Mouse (Mus musculus) hindbrain, embryonic 15.5 days (tissue): ENCODE measurements around the gene Thumpd2. TPM values are rescaled to one million over a fixed set of nuclear protein-coding genes. Genes with fewer than 3 reads are reported as not detected.

Experiments used
- ATAC-seq: fragments of 200-750 bp; cut with Nextera tagmentation; 2 replicates; pipeline ENCODE4 v1.8.0; 2017; ENCODE audit warnings: low read depth, moderate number of reproducible peaks, moderate TSS enrichment; ENCODE audit not compliant: low FRiP score
- H3K27ac ChIP-seq: fragments of 300-500 bp; sonication (generic); replicated peaks from 2 replicates; pipeline ENCODE4 v1.5.1; 2015; ENCODE audit warnings: mild to moderate bottlenecking, inconsistent platforms
- H3K27me3 ChIP-seq: fragments of 300-500 bp; sonication (generic); 2 replicates; pipeline ENCODE4 v1.6.1; 2015; ENCODE audit warnings: control low read depth, inconsistent platforms
- H3K36me3 ChIP-seq: fragments of 300-500 bp; sonication (generic); 2 replicates; pipeline ENCODE4 v1.6.1; 2015; ENCODE audit warnings: control low read depth, inconsistent platforms
- H3K4me1 ChIP-seq: fragments of 300-500 bp; sonication (generic); replicated peaks from 2 replicates; pipeline ENCODE4 v1.6.1; 2015; ENCODE audit warnings: control low read depth, inconsistent platforms
- H3K4me2 ChIP-seq: fragments of 300-500 bp; sonication (generic); 2 replicates; pipeline ENCODE4 v1.6.1; 2015; ENCODE audit warnings: moderate library complexity, mild to moderate bottlenecking, inconsistent platforms
- H3K4me3 ChIP-seq: fragments of 300-500 bp; sonication (generic); 2 replicates; pipeline ENCODE4 v1.5.1; 2015; ENCODE audit warnings: mild to moderate bottlenecking, inconsistent platforms
- H3K9ac ChIP-seq: fragments of 300-500 bp; sonication (generic); 2 replicates; pipeline ENCODE4 v1.6.1; 2015; ENCODE audit warnings: inconsistent platforms
- H3K9me3 ChIP-seq: fragments of 300-500 bp; sonication (generic); 2 replicates; pipeline ENCODE4 v1.6.1; 2016; ENCODE audit warnings: control low read depth, inconsistent platforms
- WGBS: fragments of 180-500 bp; shearing (Covaris S2); methylation state at CpG from one replicate; pipeline ENCODE4 v1.1.7; 2015; 5-methylcytosine and 5-hydroxymethylcytosine counted together
- polyA plus RNA-seq: library from polyadenylated mRNA; unstranded; fragments of >200 nt; fragmentation: Nextera tagmentation; extraction: Ambion mirVana; gene quantifications from 2 replicates; pipeline ENCODE4 v1.2.1, GENCODE M21; 2015

The Thumpd2 gene
- polyA plus RNA-seq, 1 experiment from 2014 or later = 7.5 TPM

- H3K9me3 ChIP-seq = no peaks in the 10 kb centered on the region
- no peak overlapping the region for H3K4me2 ChIP-seq
- no peaks in the 10 kb centered on the region for H3K27me3 ChIP-seq
- H3K4me3 ChIP-seq = no peak overlapping the region
- ATAC-seq = no peak
- no peak overlapping the region for H3K27ac ChIP-seq
- H3K4me1 ChIP-seq = peaks cover 6% of the 10 kb centered on the region; the same call in 1 of the 2 replicates
- H3K9ac ChIP-seq = no peak overlapping the region
- 0 out of 2 replicates have a peak, but pooled peaks cover 2% of the 10 kb centered on the region for H3K36me3 ChIP-seq
- WGBS = 75% methylated on average over 2 of the region's 2 CpGs
Measured at GRCm38 (mm10) chr17:80997226-80997625, 67.7 kb downstream of the Thumpd2 start.

GRCm38 (mm10) chr17:80991535-80992127, 73.3 kb downstream of the Thumpd2 start:
- H3K9me3 ChIP-seq = no peaks in the 10 kb centered on the region
- 57% methylated on average over 8 of the region's 8 CpGs for WGBS
- H3K4me1 ChIP-seq = peaks cover 9% of the 10 kb centered on the region; the same call in 1 of the 2 replicates
- 0 out of 2 replicates have a peak, but pooled peaks have one; percentile 19 for ATAC-seq
- H3K36me3 ChIP-seq = 0 out of 2 replicates have a peak, but pooled peaks cover 2% of the 10 kb centered on the region
- H3K4me3 ChIP-seq = no peak overlapping the region
- no peaks in the 10 kb centered on the region for H3K27me3 ChIP-seq
- no peak overlapping the region for H3K4me2 ChIP-seq
- H3K9ac ChIP-seq = no peak overlapping the region
- no peak overlapping the region for H3K27ac ChIP-seq

GRCm38 (mm10) chr17:80982976-80983375, 81.9 kb downstream of the Thumpd2 start:
- Histone ChIP-seq H3K27me3 (no peaks in the 10 kb centered on the region), H3K27ac (peak overlapping the region; percentile 75), H3K9ac (0 out of 2 replicates have a peak overlapping the region, but pooled peaks have one; percentile 22), H3K36me3 (no peaks in the 10 kb centered on the region), H3K9me3 (no peaks in the 10 kb centered on the region), H3K4me3 (no peak overlapping the region), H3K4me1 (peaks cover 19% of the 10 kb centered on the region), H3K4me2 (no peak overlapping the region)
- no peak for ATAC-seq
- 77% methylated on average over 10 of the region's 10 CpGs for WGBS

- H3K9ac ChIP-seq = 0 out of 2 replicates have a peak overlapping the region, but pooled peaks have one; percentile 22
- H3K27ac ChIP-seq = peak overlapping the region; percentile 75
- peak overlapping the region; percentile 23 for H3K4me2 ChIP-seq
- H3K36me3 ChIP-seq = no peaks in the 10 kb centered on the region
- H3K4me1 ChIP-seq = peaks cover 19% of the 10 kb centered on the region
- H3K27me3 ChIP-seq = no peaks in the 10 kb centered on the region
- WGBS = 5% methylated on average over 8 of the region's 8 CpGs
- no peak overlapping the region for H3K4me3 ChIP-seq
- H3K9me3 ChIP-seq = no peaks in the 10 kb centered on the region
- ATAC-seq = peak; percentile 83
Measured at GRCm38 (mm10) chr17:80982412-80982787, 82.5 kb downstream of the Thumpd2 start.

GRCm38 (mm10) chr17:80981721-80982411, 83.0 kb downstream of the Thumpd2 start:
- H3K27me3 ChIP-seq = no peaks in the 10 kb centered on the region
- peak; percentile 52 for ATAC-seq

GRCm38 (mm10) chr17:80980096-80980495, 84.8 kb downstream of the Thumpd2 start:
- no peak overlapping the region for H3K9ac ChIP-seq
- ATAC-seq = no peak
- H3K27ac ChIP-seq = no peak overlapping the region
- 85% methylated on average over 10 of the region's 10 CpGs for WGBS
- H3K4me1 ChIP-seq = peaks cover 19% of the 10 kb centered on the region
- H3K4me3 ChIP-seq = no peak overlapping the region
- H3K36me3 ChIP-seq = no peaks in the 10 kb centered on the region
- H3K9me3 ChIP-seq = no peaks in the 10 kb centered on the region
- no peak overlapping the region for H3K4me2 ChIP-seq
- H3K27me3 ChIP-seq = no peaks in the 10 kb centered on the region

More at GRCm38 (mm10) chr17:80981721-80982411, 83.0 kb downstream of the Thumpd2 start:
- Histone ChIP-seq H3K4me3 (no peak overlapping the region), H3K9ac (0 out of 2 replicates have a peak overlapping the region, but pooled peaks have one; percentile 22), H3K4me2 (peak overlapping the region; percentile 23), H3K4me1 (peaks cover 19% of the 10 kb centered on the region), H3K9me3 (no peaks in the 10 kb centered on the region), H3K36me3 (no peaks in the 10 kb centered on the region), H3K27ac (peak overlapping the region; percentile 75)
- 57% methylated on average over 12 of the region's 12 CpGs for WGBS

- WGBS = 81% methylated on average over 5 of the region's 5 CpGs
- Histone ChIP-seq H3K27me3 (no peaks in the 10 kb centered on the region), H3K4me1 (peaks cover 9% of the 10 kb centered on the region), H3K4me2 (no peak overlapping the region), H3K36me3 (no peaks in the 10 kb centered on the region), H3K9ac (no peak overlapping the region), H3K27ac (no peak overlapping the region), H3K9me3 (no peaks in the 10 kb centered on the region), H3K4me3 (no peak overlapping the region)
- ATAC-seq = no peak
Measured at GRCm38 (mm10) chr17:80977245-80977644, 87.6 kb downstream of the Thumpd2 start.

Other genes with a start within 250 kb of the Thumpd2 start
- gene Tmem178, start 120.5 kb downstream of the Thumpd2 start, polyA plus RNA-seq = 31.1 and 32.9 TPM in 2 replicates